Mouse (Mus musculus): Measurements from ENCODE around the gene Ephx1.

DNA sequence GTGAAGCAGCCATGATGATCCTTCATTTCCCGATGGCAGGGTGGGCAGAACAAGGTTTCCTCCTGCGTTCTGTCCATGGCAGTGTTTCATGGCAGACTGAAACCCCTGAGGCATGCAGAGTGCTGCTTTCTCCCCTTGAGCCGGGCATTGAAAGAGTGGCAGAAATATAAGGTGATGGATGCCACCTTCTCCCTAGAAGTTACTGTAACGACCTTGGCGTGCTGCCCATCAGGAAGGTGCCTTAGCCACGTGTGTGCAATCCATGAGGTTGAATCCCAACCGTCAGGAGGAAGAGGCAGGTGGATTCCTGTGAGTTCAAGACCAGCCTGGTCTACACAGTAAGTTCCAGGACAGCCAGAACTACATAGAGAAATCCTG lies 773 bp upstream of the Ephx1 start:
- TF ChIP-seq CTCF (IDR thresholded peaks at IDR 0.05; ENCODE audit: insufficient read depth, low read depth, low read length) (no peak), POLR2A (IDR thresholded peaks at IDR 0.05; ENCODE audit: insufficient read depth, low read depth, low read length) (no peak)
